Mouse (Mus musculus) left cerebral cortex, postnatal 14 days (tissue): ENCODE data around the gene Actg1. TPM values are rescaled to one million over a fixed set of nuclear protein-coding genes. Genes with fewer than 3 reads are reported as not detected.
"Not testable (repeated sequence)": the region's sequence is repeated elsewhere in the genome, so short reads cannot be mapped to it uniquely, and the experiment has no call there.

Source experiments
- DNase-seq, 2 experiments: peaks; one replicate each; pipeline ENCODE4 v3.0.0; 2021 to 2022; ENCODE audit warnings: low spot score in 2 of 2, mixed read lengths in 1 of 2
- intact Hi-C: fragments of 180-260 bp; cut with DNase I; formaldehyde crosslinking; loops from one replicate; pipeline ENCODE4 v1.15.1; 2025
- total RNA-seq, 2 experiments: library from RNA; stranded (reverse); gene quantifications; 2 replicates each; pipeline ENCODE4 v1.2.3; 2021

Actg1 gene
- total RNA-seq, 2 experiments from 2014 or later = 1,748 to 1,778 TPM

DNA sequence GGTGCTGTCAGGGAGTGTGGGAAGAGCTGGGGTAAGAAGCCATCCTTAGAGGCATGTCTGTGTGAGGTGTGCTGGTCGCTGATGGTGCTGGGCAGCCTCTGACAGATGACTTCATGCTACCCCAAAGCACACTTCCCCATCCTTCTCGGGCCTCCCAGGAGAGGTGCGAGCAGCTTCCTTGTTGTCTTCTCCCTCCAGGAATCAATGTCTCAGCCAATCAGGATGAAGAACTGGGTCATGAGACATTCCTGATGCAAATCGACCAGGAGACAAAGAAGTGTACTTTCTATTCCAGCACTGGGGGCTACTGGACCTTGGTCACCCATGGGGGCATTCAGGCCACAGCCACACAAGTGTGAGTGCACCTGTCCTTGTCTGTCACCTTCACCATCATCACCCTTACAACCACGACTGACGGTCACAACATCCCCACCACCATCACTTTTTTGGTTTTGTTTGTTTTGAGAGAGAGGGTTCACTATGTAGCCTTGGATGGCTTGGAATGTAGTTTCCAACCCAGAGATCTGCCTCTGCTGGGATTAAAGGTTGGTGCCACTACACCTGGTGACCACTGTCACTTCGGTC lies 18.2 kb upstream of the Actg1 start:
- no peak for DNase-seq
- intact Hi-C loops = no loop called here

DNA sequence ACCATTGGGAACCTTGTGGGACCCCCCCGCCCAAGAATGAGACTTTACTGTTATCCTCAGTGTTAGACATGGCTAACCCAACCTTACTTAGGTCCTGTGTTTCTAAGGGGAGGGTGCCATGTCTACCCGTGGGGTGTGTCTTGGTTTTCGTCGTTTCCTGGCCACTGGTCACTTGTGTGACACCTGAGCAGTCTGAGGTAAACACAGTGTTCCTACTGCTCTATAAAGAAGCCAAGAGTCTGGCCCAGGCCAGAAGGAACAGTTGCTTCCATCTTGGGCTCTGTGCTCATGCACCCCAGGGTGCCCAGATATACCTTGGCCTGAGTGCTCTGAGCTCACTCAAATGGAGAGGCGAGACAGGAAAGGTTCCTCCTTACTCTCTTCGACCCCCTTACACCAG lies 14.5 kb upstream of the Actg1 start:
- DNase-seq = no peak
- intact Hi-C loops = no loop called here

GRCm38 (mm10) chr11:120361295-120361694 lies 13.0 kb upstream of the Actg1 start, which contains the start of gene Fscn2:
Fscn2 (plus strand) TSS chr11:120361534.
- no peak for DNase-seq
- intact Hi-C loops = no loop called here

DNA sequence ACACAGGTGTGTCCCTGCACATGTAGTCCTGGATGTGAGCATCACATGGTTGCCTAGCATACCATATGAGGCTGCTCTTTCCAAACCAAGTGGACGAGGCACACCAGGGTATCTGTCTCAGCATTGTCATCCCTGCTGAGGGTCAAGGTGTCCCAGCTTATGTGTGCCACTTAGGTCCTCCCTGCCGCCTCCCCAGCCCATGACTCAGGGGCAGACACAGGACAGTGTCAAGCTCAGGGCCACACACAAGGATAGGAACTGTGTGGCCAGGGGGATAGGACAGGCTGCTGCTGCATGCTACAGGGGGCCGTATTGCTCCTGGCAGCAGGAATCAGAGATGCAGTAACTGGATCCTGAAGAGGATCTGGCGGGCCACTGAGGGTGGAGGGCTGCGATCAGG lies 12.4 kb upstream of the Actg1 start:
- intact Hi-C loops = no loop called here
- DNase-seq = no peak

DNA sequence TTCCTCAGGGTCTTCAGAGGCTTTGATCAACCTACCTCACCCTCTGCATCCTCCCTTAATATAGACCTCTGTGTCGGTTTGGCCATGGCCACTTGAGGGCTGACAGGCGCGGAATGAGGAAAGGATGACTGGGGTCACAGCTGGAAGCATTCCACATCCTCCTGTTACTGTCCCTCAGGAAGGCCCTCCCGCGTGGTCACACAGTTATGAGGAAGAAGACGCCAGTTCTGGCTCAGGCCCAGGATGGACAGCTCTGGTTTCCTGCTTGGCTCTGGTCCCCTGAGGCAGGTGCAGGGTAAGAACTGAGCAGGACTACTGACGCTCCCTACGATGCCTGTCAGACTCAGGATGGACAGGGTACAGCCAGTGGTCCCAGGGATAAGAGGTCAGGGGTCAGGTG lies 11.7 kb upstream of the Actg1 start:
- DNase-seq = no peak
- intact Hi-C loops = no loop called here

DNA sequence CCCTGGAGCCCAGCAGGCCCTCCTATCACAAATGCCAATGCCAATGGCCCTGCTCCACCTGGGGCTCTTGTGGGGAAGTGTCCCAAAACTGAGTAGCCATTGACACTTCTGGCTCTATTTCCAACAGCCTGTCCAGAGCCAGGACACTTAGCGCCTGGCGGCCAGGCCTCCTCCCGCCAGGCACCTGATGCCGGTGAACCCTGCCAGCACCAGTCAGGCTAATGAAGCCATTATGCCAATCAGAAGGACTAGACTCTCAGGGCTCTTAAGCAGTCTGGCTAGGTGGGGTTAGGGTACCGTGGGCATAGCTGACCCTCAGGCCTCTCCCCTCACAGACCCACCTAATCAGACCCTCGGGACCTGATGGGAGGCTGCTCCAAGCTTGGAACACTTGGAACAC lies 11.0 kb upstream of the Actg1 start:
- no peak for DNase-seq
- intact Hi-C loops = no loop called here

- DNase-seq = peak; percentile 82 to 90
- intact Hi-C loops = no loop called here
These were observed 9.6 kb upstream of the Actg1 start for GRCm38 (mm10) chr11:120357791-120358401.

GRCm38 (mm10) chr11:120356900-120357299 lies 8.6 kb upstream of the Actg1 start:
- intact Hi-C loops = no loop called here
- no peak for DNase-seq

- intact Hi-C loops = no loop called here
- no peak for DNase-seq
These were observed 8.0 kb upstream of the Actg1 start for GRCm38 (mm10) chr11:120356319-120356840.

DNA sequence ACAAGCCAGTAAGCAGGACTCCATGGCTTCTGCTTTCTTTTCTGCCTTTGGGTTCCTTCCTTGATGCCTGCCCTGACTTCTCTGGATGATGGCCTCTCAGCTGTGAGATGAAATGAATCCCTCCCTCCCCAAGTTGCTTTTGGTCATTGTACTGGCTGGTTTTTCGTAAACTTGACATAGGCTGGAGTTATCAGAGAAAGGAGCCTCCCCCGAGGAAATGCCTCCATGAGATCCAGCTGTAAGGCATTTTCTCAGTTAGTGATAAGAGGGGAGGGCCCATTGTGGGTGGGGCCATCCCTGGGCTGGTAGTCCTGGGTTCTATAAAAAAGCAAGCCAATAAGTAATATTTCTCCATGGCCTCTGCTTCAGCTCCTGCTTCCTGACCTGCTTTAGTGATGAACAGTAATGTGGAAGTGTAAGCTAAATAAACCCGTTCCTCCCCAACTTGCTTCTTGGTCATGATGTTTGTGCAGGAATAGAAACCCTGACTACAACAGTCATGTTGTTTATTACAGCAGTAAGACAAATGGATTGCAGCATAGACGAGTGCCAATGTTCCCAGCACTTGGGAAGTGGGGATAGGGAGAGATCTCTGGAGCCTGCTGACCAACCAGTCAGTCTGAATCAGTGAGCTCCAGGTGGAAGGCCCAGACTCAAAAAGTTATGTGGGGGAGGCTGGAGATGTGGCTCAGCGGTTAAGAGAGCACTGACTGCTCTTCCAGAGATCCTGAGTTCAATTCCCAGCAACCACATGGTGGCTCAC lies 7.1 kb upstream of the Actg1 start:
- DNase-seq = no peak

GRCm38 (mm10) chr11:120354304-120355276 lies 6.2 kb upstream of the Actg1 start:
- intact Hi-C loops = no loop called here
- no peak for DNase-seq

More for the DNA sequence above, 7.1 kb upstream of the Actg1 start:
- intact Hi-C loops = no loop called here

DNA sequence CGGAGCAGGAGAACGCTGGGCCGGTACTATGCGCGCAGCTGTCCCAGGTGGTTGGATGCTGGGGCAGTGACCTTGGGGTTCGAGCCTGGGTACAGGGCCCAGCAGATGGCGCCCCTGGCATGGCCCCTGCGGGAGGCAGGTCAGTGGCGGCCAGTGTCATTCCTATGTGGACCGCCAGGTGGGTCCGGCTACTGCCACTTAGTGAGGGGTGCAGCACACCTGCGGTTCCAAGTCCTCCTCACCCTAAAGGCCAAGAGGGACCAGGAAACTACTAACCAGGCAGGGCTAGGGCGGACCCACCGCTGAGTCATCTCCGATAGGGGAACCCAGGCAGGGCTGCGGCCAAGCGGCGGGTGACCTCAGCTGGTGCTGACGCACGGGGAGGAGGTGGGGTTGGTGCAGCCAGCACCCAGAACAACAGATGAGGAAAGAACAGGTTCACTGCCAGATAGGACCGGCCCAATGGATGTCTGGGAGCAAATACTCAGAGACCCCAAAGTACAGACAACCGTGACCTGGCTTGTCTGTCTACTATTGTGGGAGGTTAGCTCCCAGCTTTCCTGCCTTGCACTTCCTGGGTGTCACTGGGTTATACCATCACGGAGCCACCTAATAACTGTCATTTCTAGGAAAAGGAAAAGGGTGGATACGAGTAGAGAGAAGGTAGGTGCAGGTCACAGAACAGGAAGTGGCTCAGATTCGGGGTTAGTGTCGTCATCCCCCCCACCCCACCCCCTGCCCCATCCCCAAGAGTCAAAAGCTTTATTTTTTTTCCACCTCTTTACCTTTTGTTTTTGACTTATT lies 5.4 kb upstream of the Actg1 start:
- intact Hi-C loops = no loop called here
- peak; percentile 34 to 50 for DNase-seq

GRCm38 (mm10) chr11:120352571-120353290 lies 4.4 kb upstream of the Actg1 start:
- intact Hi-C loops = no loop called here
- DNase-seq = peak; percentile 45 to 57

DNA sequence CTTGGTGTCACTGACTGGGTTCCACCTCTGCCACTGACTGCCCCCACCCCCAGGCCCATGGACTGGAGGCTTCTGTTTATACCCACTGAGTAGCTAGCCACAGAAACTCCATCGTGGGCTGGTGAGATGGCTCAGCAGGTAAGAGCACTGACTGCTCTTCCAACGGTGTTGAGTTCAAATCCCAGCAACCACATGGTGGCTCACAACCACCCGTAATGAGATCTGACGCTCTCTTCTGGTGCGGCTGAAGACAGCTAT lies 3.7 kb upstream of the Actg1 start:
- DNase-seq, intact Hi-C loops: not testable (repeated sequence)

- intact Hi-C loops = no loop called here
- DNase-seq = peak; percentile 4 to 10
These were observed 3.1 kb upstream of the Actg1 start for GRCm38 (mm10) chr11:120351250-120352092.

DNA sequence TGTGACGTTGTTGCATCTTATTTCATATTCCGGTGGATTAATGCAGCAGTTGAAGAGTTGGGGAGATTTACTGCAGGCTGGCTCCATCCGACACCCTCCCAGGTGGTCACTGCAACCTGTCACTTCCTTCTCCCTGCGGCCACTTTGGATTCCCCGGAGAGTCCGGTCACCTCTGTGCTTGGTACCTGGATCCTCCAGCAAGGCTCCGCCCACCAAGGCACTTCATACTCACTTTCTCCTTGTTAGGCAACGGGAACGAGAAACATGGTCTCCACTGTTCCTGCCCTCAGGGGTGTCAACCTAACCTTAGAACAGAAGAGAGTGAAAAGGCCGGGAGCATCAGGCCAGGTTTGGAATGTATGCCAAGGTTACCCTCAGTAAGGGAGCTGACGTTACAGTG lies 2.4 kb upstream of the Actg1 start:
- peak; percentile 14 to 20 for DNase-seq
- intact Hi-C loops = no loop called here

GRCm38 (mm10) chr11:120349986-120350702 lies 1.8 kb upstream of the Actg1 start:
- peak; percentile 64 to 70 for DNase-seq
- intact Hi-C loops = loop anchor here (2.0 kb wide), 1 partner anchor 115 kb away; no protein-coding TSS in a partner anchor
